Mouse (Mus musculus) midbrain, embryonic 11.5 days (tissue): Measurements from ENCODE around the gene C1qtnf5. TPM values are rescaled to one million over a fixed set of nuclear protein-coding genes. Genes with fewer than 3 reads are reported as not detected.
A peak's percentile ranks its signal among the peaks of the same experiment; 100 is the strongest.

ENCODE experiments used
- ATAC-seq: fragments of 200-750 bp; cut with Nextera tagmentation; 2 replicates; pipeline ENCODE4 v1.8.0; 2017; ENCODE audit warnings: moderate TSS enrichment, moderate library complexity; ENCODE audit not compliant: low FRiP score
- DNase-seq: peaks from one replicate; pipeline ENCODE4 v3.0.0; 2015; ENCODE audit warnings: low spot score; ENCODE audit errors: missing footprints
- H3K27ac ChIP-seq: fragments of 300-500 bp; sonication (generic); 2 replicates; pipeline ENCODE4 v1.5.1; 2014; ENCODE audit warnings: low read depth, low read length
- H3K27me3 ChIP-seq: fragments of 300-500 bp; sonication (generic); 2 replicates; pipeline ENCODE4 v1.6.1; 2014; ENCODE audit warnings: mild to moderate bottlenecking, low read length, moderate library complexity, mixed read lengths; ENCODE audit not compliant: control insufficient read depth, insufficient read depth
- H3K36me3 ChIP-seq: fragments of 300-500 bp; sonication (generic); 2 replicates; pipeline ENCODE4 v1.6.1; 2014; ENCODE audit warnings: mild to moderate bottlenecking, low read length, moderate library complexity, mixed read lengths; ENCODE audit not compliant: control insufficient read depth, insufficient read depth
- H3K4me1 ChIP-seq: fragments of 300-500 bp; sonication (generic); 2 replicates; pipeline ENCODE4 v1.6.1; 2014; ENCODE audit warnings: low read length; ENCODE audit not compliant: control insufficient read depth, insufficient read depth
- H3K4me2 ChIP-seq: fragments of 300-500 bp; sonication (generic); 2 replicates; pipeline ENCODE4 v1.6.1; 2014; ENCODE audit warnings: mild to moderate bottlenecking, moderate library complexity
- H3K4me3 ChIP-seq: fragments of 300-500 bp; sonication (generic); 2 replicates; pipeline ENCODE4 v1.5.1; 2014; ENCODE audit warnings: low read depth, low read length
- H3K9ac ChIP-seq: fragments of 300-500 bp; sonication (generic); 2 replicates; pipeline ENCODE4 v1.6.1; 2014; ENCODE audit warnings: low read length
- H3K9me3 ChIP-seq: fragments of 300-500 bp; sonication (generic); 2 replicates; pipeline ENCODE4 v1.6.1; 2016; ENCODE audit warnings: low read length; ENCODE audit not compliant: control insufficient read depth
- WGBS: fragments of 180-500 bp; shearing (Covaris S2); extraction: QIAGEN DNeasy Blood & Tissue Kit; methylation state at CpG from one replicate; pipeline ENCODE4 v1.1.7; 2014; 5-methylcytosine and 5-hydroxymethylcytosine counted together
- polyA plus RNA-seq: library from polyadenylated mRNA; unstranded; fragments of >200 nt; fragmentation: Nextera tagmentation; extraction: Ambion mirVana; gene quantifications from 2 replicates; pipeline ENCODE4 v1.2.1, GENCODE M21; 2014

Gene C1qtnf5
- polyA plus RNA-seq, 1 experiment from 2014 or later: 0.85 TPM

- no peak for ATAC-seq
- DNase-seq: no peak
- no peak overlapping the region for H3K27ac ChIP-seq
- no peak overlapping the region for H3K4me3 ChIP-seq
- 82% methylated on average over 10 of the region's 10 CpGs for WGBS
- H3K27me3 ChIP-seq: peaks cover 4% of the 10 kb centered on the region; the same call in 1 of the 2 replicates
- no peaks in the 10 kb centered on the region for H3K36me3 ChIP-seq
- no peak overlapping the region for H3K4me2 ChIP-seq
- H3K9me3 ChIP-seq: no peaks in the 10 kb centered on the region
- peaks cover 10% of the 10 kb centered on the region for H3K4me1 ChIP-seq
- H3K9ac ChIP-seq: no peak overlapping the region
These were observed 28.8 kb upstream of the C1qtnf5 start for GRCm38 (mm10) chr9:44078136-44078797.

GRCm38 (mm10) chr9:44078955-44079756 lies 27.9 kb upstream of the C1qtnf5 start:
- WGBS: 26% methylated on average over 15 of the region's 16 CpGs
- H3K9ac ChIP-seq: 0 out of 2 replicates have a peak overlapping the region, but pooled peaks have one; percentile 9
- no peak overlapping the region for H3K4me2 ChIP-seq
- no peaks in the 10 kb centered on the region for H3K36me3 ChIP-seq
- H3K4me1 ChIP-seq: peaks cover 16% of the 10 kb centered on the region
- DNase-seq (peak; percentile 81), ATAC-seq (peak; percentile 51)
- H3K9me3 ChIP-seq: no peaks in the 10 kb centered on the region
- no peak overlapping the region for H3K27ac ChIP-seq
- peaks cover 13% of the 10 kb centered on the region for H3K27me3 ChIP-seq
- no peak overlapping the region for H3K4me3 ChIP-seq

GRCm38 (mm10) chr9:44079997-44080780 lies 26.9 kb upstream of the C1qtnf5 start:
- Histone ChIP-seq H3K36me3 (no peaks in the 10 kb centered on the region), H3K4me3 (no peak overlapping the region), H3K27ac (no peak overlapping the region), H3K4me2 (no peak overlapping the region), H3K9me3 (no peaks in the 10 kb centered on the region), H3K27me3 (peaks cover 15% of the 10 kb centered on the region), H3K4me1 (peaks cover 22% of the 10 kb centered on the region), H3K9ac (no peak overlapping the region)
- 75% methylated on average over 10 of the region's 10 CpGs for WGBS
- DNase-seq (peak; percentile 39), ATAC-seq (no peak)

DNA sequence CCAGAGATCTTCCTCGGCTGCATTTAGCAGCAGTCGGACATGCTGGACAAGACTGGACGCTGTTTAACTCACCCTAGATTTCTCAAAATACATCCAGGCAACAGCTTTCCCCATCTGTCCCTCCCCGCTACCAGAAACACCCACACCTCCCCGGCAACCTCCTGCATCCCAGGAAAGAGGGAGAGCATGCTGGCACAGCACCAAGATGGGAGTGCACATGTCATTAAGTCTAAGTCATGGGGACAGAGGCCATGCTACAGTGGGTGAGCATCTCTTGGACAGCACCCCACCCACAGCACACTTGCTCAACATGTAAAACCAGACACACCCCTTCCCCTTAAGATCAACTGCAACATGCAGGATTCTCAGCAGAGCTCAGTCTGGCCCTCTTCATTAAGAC lies 26.1 kb upstream of the C1qtnf5 start:
- H3K9me3 ChIP-seq: no peaks in the 10 kb centered on the region
- 88% methylated on average over 5 of the region's 5 CpGs for WGBS
- ATAC-seq (no peak), DNase-seq (peak; percentile 54)
- peaks cover 22% of the 10 kb centered on the region for H3K27me3 ChIP-seq
- peaks cover 28% of the 10 kb centered on the region for H3K4me1 ChIP-seq
- H3K4me3 ChIP-seq: no peak overlapping the region
- H3K36me3 ChIP-seq: no peaks in the 10 kb centered on the region
- H3K4me2 ChIP-seq: no peak overlapping the region
- no peak overlapping the region for H3K9ac ChIP-seq
- no peak overlapping the region for H3K27ac ChIP-seq

- ATAC-seq (no peak), DNase-seq (no peak)
- Histone ChIP-seq H3K27me3 (peaks cover 27% of the 10 kb centered on the region), H3K36me3 (no peaks in the 10 kb centered on the region), H3K4me2 (no peak overlapping the region), H3K9me3 (no peaks in the 10 kb centered on the region), H3K9ac (no peak overlapping the region), H3K4me3 (no peak overlapping the region), H3K4me1 (peaks cover 28% of the 10 kb centered on the region), H3K27ac (no peak overlapping the region)
- 73% methylated on average over 5 of the region's 5 CpGs for WGBS
These were observed 25.5 kb upstream of the C1qtnf5 start for GRCm38 (mm10) chr9:44081581-44081980.

GRCm38 (mm10) chr9:44082266-44082665 lies 24.8 kb upstream of the C1qtnf5 start:
- WGBS: 91% methylated on average over 5 of the region's 5 CpGs
- H3K9me3 ChIP-seq: no peaks in the 10 kb centered on the region
- peaks cover 30% of the 10 kb centered on the region for H3K27me3 ChIP-seq
- H3K36me3 ChIP-seq: no peaks in the 10 kb centered on the region
- H3K4me1 ChIP-seq: peaks cover 28% of the 10 kb centered on the region
- H3K27ac ChIP-seq: no peak overlapping the region
- DNase-seq (peak; percentile 54), ATAC-seq (no peak)
- no peak overlapping the region for H3K9ac ChIP-seq
- no peak overlapping the region for H3K4me2 ChIP-seq
- no peak overlapping the region for H3K4me3 ChIP-seq

DNA sequence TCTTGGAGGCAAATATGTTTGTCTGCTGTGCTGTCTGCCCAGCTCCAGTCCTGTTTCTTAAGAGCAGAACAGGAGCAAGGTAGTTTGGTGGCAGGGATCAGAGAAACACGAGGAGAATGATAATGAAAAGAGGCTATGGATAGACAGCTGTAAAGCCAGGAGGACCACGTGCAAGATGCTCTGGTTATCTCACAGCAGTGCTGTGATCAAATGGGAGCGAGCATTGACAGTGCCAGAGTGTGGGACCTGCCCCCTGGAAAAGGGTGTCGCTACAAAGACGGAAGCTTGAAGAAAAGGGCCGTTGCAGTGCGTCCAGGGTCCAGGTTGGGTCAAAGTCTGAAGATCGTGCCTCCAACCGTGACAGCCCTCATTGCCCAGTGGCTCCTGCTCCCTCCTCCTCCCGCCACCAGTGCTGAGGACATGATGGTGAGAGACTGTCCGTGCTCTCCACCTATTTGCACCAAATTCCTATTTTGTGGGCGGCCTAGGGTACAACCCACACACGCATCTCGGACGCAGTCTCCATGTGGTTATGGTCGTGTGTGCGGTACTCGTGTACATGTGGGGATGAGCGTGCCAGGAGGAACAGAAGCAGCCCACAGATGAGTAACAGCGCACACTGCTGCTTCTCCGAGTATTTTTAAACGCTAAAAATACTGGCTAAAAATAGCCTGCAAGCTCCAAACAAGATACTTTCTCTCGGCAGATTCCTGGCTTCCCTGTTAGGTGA lies 23.5 kb upstream of the C1qtnf5 start:
- Histone ChIP-seq H3K4me1 (peaks cover 26% of the 10 kb centered on the region), H3K27me3 (peaks cover 32% of the 10 kb centered on the region), H3K27ac (no peak overlapping the region)

DNA sequence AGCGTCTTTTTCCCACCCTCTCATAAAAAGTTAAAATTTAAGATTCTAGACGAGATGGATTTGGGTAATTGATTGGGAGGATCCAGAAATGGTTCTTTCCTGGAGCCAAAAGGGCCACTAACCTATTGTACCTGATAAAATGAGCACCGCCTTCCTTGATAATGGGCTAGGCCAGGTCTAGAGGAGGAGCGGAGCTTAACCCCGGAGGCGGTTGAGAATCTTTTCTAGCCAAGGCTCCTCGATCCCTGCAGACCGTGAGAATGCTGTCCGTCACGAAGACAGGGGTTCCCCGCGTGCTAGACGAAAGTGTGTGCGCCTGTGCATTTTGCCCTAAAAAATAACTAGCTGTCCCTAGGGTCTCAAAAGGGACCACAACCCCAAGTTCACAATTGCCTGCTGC lies 22.8 kb upstream of the C1qtnf5 start:
- Histone ChIP-seq H3K27me3 (peaks cover 32% of the 10 kb centered on the region), H3K4me1 (peaks cover 20% of the 10 kb centered on the region), H3K9ac (peak overlapping the region; percentile 73; the same call in 1 of the 2 replicates), H3K27ac (no peak overlapping the region), H3K36me3 (no peaks in the 10 kb centered on the region), H3K9me3 (no peaks in the 10 kb centered on the region), H3K4me3 (peak overlapping the region; percentile 47), H3K4me2 (peak overlapping the region; percentile 99)
- peak; percentile 15; the same call in 1 of the 2 replicates for ATAC-seq
- no peak for DNase-seq
- 2% methylated on average over 14 of the region's 14 CpGs for WGBS

More for the DNA sequence above, 23.5 kb upstream of the C1qtnf5 start:
- Histone ChIP-seq H3K4me3 (no peak overlapping the region), H3K4me2 (peak overlapping the region; percentile 99), H3K9me3 (no peaks in the 10 kb centered on the region), H3K36me3 (no peaks in the 10 kb centered on the region), H3K9ac (no peak overlapping the region)
- DNase-seq (peak; percentile 89), ATAC-seq (no peak)
- WGBS: 6% methylated on average over 23 of the region's 23 CpGs
